Mouse (Mus musculus) small intestine, adult 2 months (tissue): ENCODE measurements around the gene Rad1. TPM values are rescaled to one million over a fixed set of nuclear protein-coding genes. Genes with fewer than 3 reads are reported as not detected.
A peak's percentile ranks its signal among the peaks of the same experiment; 100 is the strongest.

Experiments
- H3K27ac ChIP-seq: fragments of 200-500 bp; 2 replicates; pipeline ENCODE4 v1.5.1; 2012; ENCODE audit warnings: low read depth, low read length, control low read depth, inconsistent platforms; ENCODE audit not compliant: insufficient read depth
- H3K27me3 ChIP-seq: fragments of 200-500 bp; 2 replicates; pipeline ENCODE4 v1.6.1; 2012; ENCODE audit warnings: mild to moderate bottlenecking, moderate library complexity, low read length, inconsistent platforms; ENCODE audit not compliant: control insufficient read depth, insufficient read depth
- H3K36me3 ChIP-seq: fragments of 200-500 bp; 2 replicates; pipeline ENCODE4 v1.6.1; 2012; ENCODE audit warnings: mild to moderate bottlenecking, low read length, control low read depth, inconsistent platforms; ENCODE audit not compliant: control insufficient read depth, insufficient read depth
- H3K4me1 ChIP-seq: fragments of 200-500 bp; 2 replicates; pipeline ENCODE4 v1.6.1; 2012; ENCODE audit warnings: low read length, inconsistent platforms, mixed read lengths; ENCODE audit not compliant: control insufficient read depth, insufficient read depth, insufficient read length
- H3K4me3 ChIP-seq: fragments of 200-500 bp; 2 replicates; pipeline ENCODE4 v1.5.1; 2012; ENCODE audit warnings: low read depth, mild to moderate bottlenecking, control low read depth, inconsistent platforms, low read length, moderate library complexity
- CTCF ChIP-seq: fragments of 200-500 bp; IDR thresholded peaks from 2 replicates; pipeline ENCODE4 v1.5.1; 2012; ENCODE audit warnings: low read depth, mild to moderate bottlenecking, control low read depth, inconsistent platforms, low read length, moderate library complexity, mixed read lengths; ENCODE audit not compliant: insufficient replicate concordance, insufficient read length; ENCODE audit errors: extremely low read depth
- POLR2A ChIP-seq: fragments of 200-500 bp; IDR thresholded peaks from 2 replicates; pipeline ENCODE4 v1.6.1; 2012; ENCODE audit warnings: low read depth, mild to moderate bottlenecking, control low read depth, inconsistent platforms, low read length, moderate library complexity
- WGBS: fragments of 180-500 bp; shearing (Covaris S2); methylation state at CpG from one replicate; pipeline ENCODE4 v1.1.7; 2018; 5-methylcytosine and 5-hydroxymethylcytosine counted together
- polyA plus RNA-seq: library from polyadenylated mRNA; depleted of rRNA; stranded (reverse); fragments of >200 nt; gene quantifications from 2 replicates; pipeline ENCODE4 v1.2.3, GENCODE M21; 2012

Gene Rad1
- polyA plus RNA-seq, 1 experiment = 2.7 TPM

GRCm38 (mm10) chr15:10463555-10463954, 22.3 kb upstream of the Rad1 start:
- peaks cover 30% of the 10 kb centered on the region for H3K36me3 ChIP-seq
- no peak overlapping the region for H3K4me3 ChIP-seq
- WGBS = 86% methylated on average over 5 of the region's 5 CpGs
- no peaks in the 10 kb centered on the region for H3K4me1 ChIP-seq
- H3K27me3 ChIP-seq = no peaks in the 10 kb centered on the region
- no peak overlapping the region for H3K27ac ChIP-seq
- no peak for TF ChIP-seq CTCF
- no peak for TF ChIP-seq POLR2A

DNA sequence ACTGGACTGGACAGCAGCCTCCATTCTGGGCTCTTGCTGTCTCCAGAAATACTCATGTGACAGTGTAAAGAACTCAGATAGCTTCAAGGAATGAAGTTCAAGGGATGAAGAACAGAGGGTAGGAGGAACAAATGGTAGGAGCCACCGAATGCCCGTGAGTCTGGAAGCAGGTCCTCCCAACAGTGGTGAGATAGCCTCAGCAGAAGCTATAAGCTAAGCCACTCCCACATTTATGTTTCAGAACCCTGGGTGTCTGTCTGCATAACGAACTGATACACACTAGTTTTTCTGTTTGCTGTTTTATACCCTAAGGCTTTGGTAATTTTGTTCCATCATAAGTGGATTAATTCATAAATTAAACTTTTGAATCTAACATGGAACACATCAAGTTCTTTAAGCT, 21.1 kb upstream of the Rad1 start:
- WGBS = 89% methylated on average over 3 of the region's 3 CpGs
- H3K27ac ChIP-seq = no peak overlapping the region
- peaks cover 3% of the 10 kb centered on the region; the same call in 1 of the 2 replicates for H3K4me1 ChIP-seq
- TF ChIP-seq CTCF (no peak), POLR2A (no peak)
- H3K36me3 ChIP-seq = peaks cover 22% of the 10 kb centered on the region
- H3K4me3 ChIP-seq = no peak overlapping the region
- H3K27me3 ChIP-seq = no peaks in the 10 kb centered on the region

DNA sequence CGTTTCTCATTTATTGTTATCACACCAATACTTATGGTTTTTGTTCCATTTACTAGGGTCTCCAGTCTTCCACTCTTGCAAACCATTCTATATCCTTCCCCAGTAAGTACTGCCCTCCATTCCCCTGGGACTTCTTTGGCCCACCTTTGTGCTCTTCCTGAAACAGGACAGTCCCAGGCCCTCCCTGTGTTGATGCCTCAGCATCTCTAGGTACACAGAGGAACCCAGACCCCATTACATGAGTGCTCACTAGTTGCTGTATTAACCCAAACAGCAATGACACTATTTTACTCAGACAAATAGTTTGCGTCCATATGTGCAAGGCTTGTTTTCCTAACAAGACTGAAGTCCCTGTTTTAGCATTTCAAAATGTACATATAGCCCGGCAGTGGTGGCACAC, 17.1 kb upstream of the Rad1 start:
- TF ChIP-seq CTCF = no peak
- no peak for TF ChIP-seq POLR2A
- H3K36me3 ChIP-seq = no peaks in the 10 kb centered on the region
- WGBS = 66% methylated on average over 3 of the region's 3 CpGs
- H3K4me3 ChIP-seq = no peak overlapping the region
- H3K27me3 ChIP-seq = no peaks in the 10 kb centered on the region
- H3K27ac ChIP-seq = no peak overlapping the region
- peaks cover 5% of the 10 kb centered on the region; the same call in 1 of the 2 replicates for H3K4me1 ChIP-seq

DNA sequence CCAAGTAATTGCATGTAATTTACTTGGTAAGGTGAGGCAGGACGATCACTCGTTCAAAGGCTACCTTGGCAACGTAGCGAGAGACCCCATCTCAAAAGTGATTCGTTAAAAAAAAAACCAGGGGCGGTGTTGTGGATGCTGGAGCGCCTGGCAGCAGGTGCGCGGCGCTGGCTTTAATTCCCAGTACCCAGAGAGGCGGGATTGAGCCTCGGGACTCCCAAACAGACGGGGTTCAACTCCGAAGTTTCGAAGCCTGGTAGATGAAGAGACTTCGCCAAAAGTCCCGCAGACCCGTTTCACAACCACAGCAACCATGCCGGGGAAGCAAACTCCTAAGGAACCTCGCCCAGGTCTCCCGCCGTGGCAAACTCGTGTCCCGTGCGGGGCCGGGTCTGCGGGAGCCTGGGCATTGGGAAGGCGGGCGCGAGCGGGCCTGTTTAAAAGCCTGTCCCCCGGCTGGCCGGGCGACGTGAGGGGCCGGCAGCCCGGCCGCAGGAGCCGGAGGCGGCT, 16.1 kb upstream of the Rad1 start:
- no peak for TF ChIP-seq CTCF
- TF ChIP-seq POLR2A = no peak
- Histone ChIP-seq H3K4me1 (peaks cover 5% of the 10 kb centered on the region; the same call in 1 of the 2 replicates), H3K36me3 (no peaks in the 10 kb centered on the region), H3K4me3 (peak overlapping the region; percentile 79), H3K27ac (peak overlapping the region; percentile 43; the same call in 1 of the 2 replicates), H3K27me3 (no peaks in the 10 kb centered on the region)
- WGBS = under 1% methylated on average over 40 of the region's 40 CpGs

DNA sequence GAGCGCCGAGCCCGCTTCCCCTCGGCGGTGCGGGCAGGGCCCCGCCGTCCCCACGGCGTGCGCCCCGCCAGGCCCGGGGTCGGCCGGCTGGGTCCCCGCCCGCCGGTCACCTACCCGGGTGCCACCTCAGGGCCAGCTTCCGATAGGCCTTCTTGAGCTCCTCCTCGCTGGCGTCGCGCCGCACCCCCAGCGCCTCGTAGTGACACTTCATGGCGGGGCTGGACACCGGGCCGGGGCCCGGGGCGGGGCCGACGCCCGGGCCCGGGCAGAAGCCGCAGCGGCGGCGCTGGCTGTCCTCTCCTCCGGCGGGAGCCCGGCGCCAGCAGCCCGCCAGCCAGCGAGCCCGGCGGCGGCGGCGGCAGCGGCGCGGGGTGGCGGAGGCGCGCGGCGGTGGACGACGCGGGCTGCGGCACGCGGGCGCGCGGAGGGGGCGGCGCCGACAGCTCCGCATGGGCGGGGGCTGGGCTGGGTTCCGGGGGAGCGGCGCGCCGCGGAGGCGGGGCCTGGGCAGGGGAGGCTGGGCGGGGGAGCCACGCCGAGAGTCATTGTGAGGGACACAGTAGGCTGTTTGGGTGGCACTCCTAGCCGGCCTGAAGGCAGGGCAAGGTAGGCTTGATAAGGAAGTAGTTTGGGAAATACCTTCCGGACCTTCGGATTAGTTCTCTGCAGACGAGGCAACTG, 15.5 kb upstream of the Rad1 start, which contains the start of gene Dnajc21:
TSS of gene Dnajc21 (minus strand) at position 366 of the 681 bp plus-strand sequence.
- Histone ChIP-seq H3K4me1 (peaks cover 5% of the 10 kb centered on the region; the same call in 1 of the 2 replicates), H3K36me3 (peaks cover 2% of the 10 kb centered on the region), H3K27me3 (no peaks in the 10 kb centered on the region), H3K4me3 (peak within 1 kb of the TSS; percentile 79), H3K27ac (peak within 1 kb of the TSS; percentile 56)
- WGBS = 1% methylated on average over 78 of the region's 87 CpGs
- TF ChIP-seq POLR2A (peak; percentile 27; the same call in 1 of the 2 replicates), CTCF (no peak)

DNA sequence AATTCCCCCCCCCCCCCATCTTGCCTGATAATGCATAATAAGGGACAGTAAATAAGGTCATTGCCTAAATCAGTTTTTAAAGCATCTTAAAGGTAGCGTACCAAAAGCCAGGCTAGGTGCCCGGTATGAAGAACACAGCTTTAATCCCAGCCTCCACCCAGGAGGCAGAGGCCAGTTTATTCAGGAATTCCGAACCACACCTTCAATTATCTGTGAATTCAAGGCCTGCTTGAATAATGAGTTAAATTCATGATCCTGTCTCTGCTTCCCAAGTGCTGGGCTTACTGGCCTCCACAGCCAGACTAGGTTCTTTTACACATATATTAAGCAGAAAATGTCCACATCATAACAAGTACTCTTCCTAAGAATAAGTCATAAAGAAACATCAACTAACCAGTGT, 14.9 kb upstream of the Rad1 start:
- Histone ChIP-seq H3K4me3 (peak overlapping the region; percentile 70; the same call in 1 of the 2 replicates), H3K27me3 (no peaks in the 10 kb centered on the region), H3K4me1 (peaks cover 5% of the 10 kb centered on the region; the same call in 1 of the 2 replicates), H3K36me3 (peaks cover 9% of the 10 kb centered on the region), H3K27ac (peak overlapping the region; percentile 56)
- WGBS = 8% methylated on average over 3 of the region's 3 CpGs
- no peak for TF ChIP-seq CTCF
- no peak for TF ChIP-seq POLR2A

- no peaks in the 10 kb centered on the region for H3K27me3 ChIP-seq
- no peak overlapping the region for H3K27ac ChIP-seq
- peaks cover 14% of the 10 kb centered on the region for H3K36me3 ChIP-seq
- 1% methylated on average over 18 of the region's 18 CpGs for WGBS
- TF ChIP-seq POLR2A (no peak), CTCF (no peak)
- peak overlapping the region; percentile 85 for H3K4me3 ChIP-seq
- H3K4me1 ChIP-seq = no peaks in the 10 kb centered on the region; the same call in none of the 2 replicates
Observed at GRCm38 (mm10) chr15:10486365-10486839, 584 bp downstream of the Rad1 start.
